Mouse (Mus musculus): Measurements from ENCODE around the gene F2rl2. TPM values are rescaled to one million over a fixed set of nuclear protein-coding genes. Genes with fewer than 3 reads are reported as not detected.

Gene F2rl2
- polyA plus RNA-seq, 2 experiments, result 7.9 to 10.7 TPM

GRCm38 (mm10) chr13:95730491-95730890 is 33.8 kb downstream of the F2rl2 start:
- H3K9me3 ChIP-seq (ENCODE audit: control insufficient read depth, low read length), result no peaks in the 10 kb centered on the region
- no peak overlapping the region for H3K9ac ChIP-seq (replicated peaks)
- TF ChIP-seq CTCF (IDR thresholded peaks at IDR 0.05; ENCODE audit: low read depth) (no peak), EP300 (IDR thresholded peaks at IDR 0.05; ENCODE audit: low read depth) (no peak)
- no peaks in the 10 kb centered on the region for H3K27me3 ChIP-seq (ENCODE audit: control insufficient read depth, insufficient read depth, low read length)
- WGBS (ENCODE audit: insufficient replicate concordance), result 70% methylated on average over 4 of the region's 4 CpGs
- H3K27ac ChIP-seq, result no peak overlapping the region
- no peak overlapping the region for H3K4me3 ChIP-seq (ENCODE audit: insufficient read depth in 1 of 2, low read depth in 2 of 2, low read length in 2 of 2)
- DNase-seq (ENCODE audit: low read depth in 3 of 3, low spot score in 3 of 3), result no peak
- no peak overlapping the region for H3K4me2 ChIP-seq (ENCODE audit: low read depth)
- no peak for ATAC-seq (ENCODE audit: insufficient read depth)
- no peaks in the 10 kb centered on the region for H3K36me3 ChIP-seq (replicated peaks; ENCODE audit: control insufficient read depth, insufficient read depth, low read depth)
- H3K4me1 ChIP-seq (replicated peaks; ENCODE audit: control insufficient read depth in 2 of 2, insufficient read depth in 2 of 2, low read length in 1 of 2), result 0 out of 4 replicates have a peak, but pooled peaks cover 0 to 2% of the 10 kb centered on the region in 2 experiments

- Histone ChIP-seq H3K27me3 (ENCODE audit: control insufficient read depth, insufficient read depth, low read length) (no peaks in the 10 kb centered on the region), H3K4me1 (replicated peaks; ENCODE audit: control insufficient read depth in 2 of 2, insufficient read depth in 2 of 2, low read length in 1 of 2) (no peaks in the 10 kb centered on the region), H3K9ac (replicated peaks) (no peak overlapping the region), H3K4me3 (ENCODE audit: insufficient read depth in 1 of 2, low read depth in 2 of 2, low read length in 2 of 2) (no peak overlapping the region), H3K36me3 (replicated peaks; ENCODE audit: control insufficient read depth, insufficient read depth, low read depth) (no peaks in the 10 kb centered on the region), H3K27ac (no peak overlapping the region), H3K4me2 (ENCODE audit: low read depth) (no peak overlapping the region), H3K9me3 (ENCODE audit: control insufficient read depth, low read length) (no peaks in the 10 kb centered on the region)
- TF ChIP-seq EP300 (IDR thresholded peaks at IDR 0.05; ENCODE audit: low read depth) (no peak), CTCF (IDR thresholded peaks at IDR 0.05; ENCODE audit: low read depth) (peak; percentile 22; the same call in 1 of the 2 replicates)
- DNase-seq (ENCODE audit: low read depth in 3 of 3, low spot score in 3 of 3) (no peak), ATAC-seq (ENCODE audit: insufficient read depth) (no peak)
- WGBS (ENCODE audit: insufficient replicate concordance), result 76% methylated on average over 5 of the region's 5 CpGs
These were observed 43.0 kb downstream of the F2rl2 start for GRCm38 (mm10) chr13:95739651-95740050.

GRCm38 (mm10) chr13:95741813-95742689 is 45.4 kb downstream of the F2rl2 start:
- no peak for TF ChIP-seq EP300 (IDR thresholded peaks at IDR 0.05; ENCODE audit: low read depth)
- TF ChIP-seq CTCF (IDR thresholded peaks at IDR 0.05; ENCODE audit: low read depth), result no peak
- Histone ChIP-seq H3K27ac (no peak overlapping the region), H3K4me3 (ENCODE audit: insufficient read depth in 1 of 2, low read depth in 2 of 2, low read length in 2 of 2) (no peak overlapping the region), H3K9me3 (ENCODE audit: control insufficient read depth, low read length) (no peaks in the 10 kb centered on the region), H3K4me1 (replicated peaks; ENCODE audit: control insufficient read depth in 2 of 2, insufficient read depth in 2 of 2, low read length in 1 of 2) (no peaks in the 10 kb centered on the region), H3K4me2 (ENCODE audit: low read depth) (no peak overlapping the region), H3K9ac (replicated peaks) (no peak overlapping the region), H3K27me3 (ENCODE audit: control insufficient read depth, insufficient read depth, low read length) (no peaks in the 10 kb centered on the region), H3K36me3 (replicated peaks; ENCODE audit: control insufficient read depth, insufficient read depth, low read depth) (no peaks in the 10 kb centered on the region)
- WGBS (ENCODE audit: insufficient replicate concordance), result 77% methylated on average over 11 of the region's 11 CpGs
- DNase-seq (ENCODE audit: low read depth in 3 of 3, low spot score in 3 of 3) (no peak), ATAC-seq (ENCODE audit: insufficient read depth) (no peak)

- H3K4me1 ChIP-seq (replicated peaks; ENCODE audit: control insufficient read depth in 2 of 2, insufficient read depth in 2 of 2, low read length in 1 of 2), result no peaks in the 10 kb centered on the region
- H3K36me3 ChIP-seq (replicated peaks; ENCODE audit: control insufficient read depth, insufficient read depth, low read depth), result no peaks in the 10 kb centered on the region
- H3K27me3 ChIP-seq (ENCODE audit: control insufficient read depth, insufficient read depth, low read length), result no peaks in the 10 kb centered on the region
- WGBS (ENCODE audit: insufficient replicate concordance), result 76% methylated on average over 9 of the region's 9 CpGs
- TF ChIP-seq CTCF (IDR thresholded peaks at IDR 0.05; ENCODE audit: low read depth) (no peak), EP300 (IDR thresholded peaks at IDR 0.05; ENCODE audit: low read depth) (no peak)
- H3K4me2 ChIP-seq (ENCODE audit: low read depth), result no peak overlapping the region
- H3K4me3 ChIP-seq (ENCODE audit: insufficient read depth in 1 of 2, low read depth in 2 of 2, low read length in 2 of 2), result no peak overlapping the region
- DNase-seq (ENCODE audit: low read depth in 3 of 3, low spot score in 3 of 3) (no peak), ATAC-seq (ENCODE audit: insufficient read depth) (no peak)
- H3K27ac ChIP-seq, result no peak overlapping the region
- no peaks in the 10 kb centered on the region for H3K9me3 ChIP-seq (ENCODE audit: control insufficient read depth, low read length)
- H3K9ac ChIP-seq (replicated peaks), result no peak overlapping the region
These were observed 46.3 kb downstream of the F2rl2 start for GRCm38 (mm10) chr13:95742881-95743466.

- DNase-seq (ENCODE audit: low read depth in 3 of 3, low spot score in 3 of 3), result no peak
- H3K4me3 ChIP-seq (ENCODE audit: insufficient read depth in 1 of 2, low read depth in 2 of 2, low read length in 2 of 2), result no peak overlapping the region
- no peaks in the 10 kb centered on the region for H3K9me3 ChIP-seq (ENCODE audit: control insufficient read depth, low read length)
- H3K9ac ChIP-seq (replicated peaks), result no peak overlapping the region
- ATAC-seq (ENCODE audit: insufficient read depth), result no peak
- no peak for TF ChIP-seq CTCF (IDR thresholded peaks at IDR 0.05; ENCODE audit: low read depth)
- TF ChIP-seq EP300 (IDR thresholded peaks at IDR 0.05; ENCODE audit: low read depth), result no peak
- H3K4me1 ChIP-seq (replicated peaks; ENCODE audit: control insufficient read depth in 2 of 2, insufficient read depth in 2 of 2, low read length in 1 of 2), result no peaks in the 10 kb centered on the region
- no peaks in the 10 kb centered on the region for H3K36me3 ChIP-seq (replicated peaks; ENCODE audit: control insufficient read depth, insufficient read depth, low read depth)
- no peak overlapping the region for H3K27ac ChIP-seq
- H3K27me3 ChIP-seq (ENCODE audit: control insufficient read depth, insufficient read depth, low read length), result no peaks in the 10 kb centered on the region
- no peak overlapping the region for H3K4me2 ChIP-seq (ENCODE audit: low read depth)
- WGBS (ENCODE audit: insufficient replicate concordance), result 78% methylated on average over 4 of the region's 4 CpGs
These were observed 48.8 kb downstream of the F2rl2 start for GRCm38 (mm10) chr13:95745451-95745850.
